Mouse (Mus musculus) kidney, adult 18-20 months (tissue): ENCODE data around the gene Nectin4.

Source experiments
- DNase-seq: peaks from one replicate; pipeline ENCODE4 v3.0.0; 2021

The Nectin4 gene

DNA sequence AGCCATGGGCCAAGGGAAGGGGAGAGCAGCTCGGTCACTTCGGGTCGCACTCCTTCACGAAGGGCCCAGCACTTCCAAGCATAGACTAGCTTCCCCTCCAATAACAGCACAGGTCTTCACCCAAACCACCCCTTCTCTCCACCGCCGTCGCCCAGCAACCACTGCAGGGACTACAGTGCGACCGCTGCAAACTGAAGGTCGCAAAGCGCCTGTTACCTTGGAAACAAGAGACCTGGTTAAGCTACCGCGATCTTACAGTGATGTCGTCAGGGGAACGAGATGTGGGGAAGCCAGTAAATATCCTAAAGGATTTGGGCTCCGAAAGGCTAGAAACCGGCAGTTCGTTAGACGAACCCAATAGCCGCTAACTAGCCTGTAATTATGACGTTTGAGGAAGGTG lies 9.2 kb upstream of the Nectin4 start, which contains the start of gene Klhdc9:
Gene Klhdc9 (minus strand): TSS at position 143 of the 400 bp plus-strand sequence.
- peak; percentile 80 for DNase-seq

- DNase-seq = peak; percentile 63
Measured at GRCm38 (mm10) chr1:171361106-171362103, 8.5 kb upstream of the Nectin4 start.

DNA sequence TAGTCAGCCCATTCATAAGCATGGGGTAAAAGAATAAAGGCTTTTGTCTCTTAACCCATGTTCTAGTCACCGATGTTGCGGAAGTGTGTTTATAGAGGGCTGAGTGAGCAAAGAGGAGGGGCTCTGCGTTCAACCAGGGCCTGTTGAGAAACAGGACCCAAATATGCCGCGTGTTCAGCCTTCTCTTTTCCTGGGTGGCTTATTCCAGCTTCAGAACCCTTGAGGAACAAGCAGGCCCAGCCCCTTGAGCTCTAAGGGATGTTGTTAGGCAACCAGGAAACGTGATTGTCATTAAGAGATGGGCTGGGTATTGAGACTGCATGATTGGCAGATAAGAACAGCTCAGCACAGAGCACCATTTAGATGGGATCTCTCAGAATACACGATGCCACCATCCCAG lies 4.0 kb upstream of the Nectin4 start:
- DNase-seq = no peak

GRCm38 (mm10) chr1:171372880-171373279 lies 3.0 kb downstream of the Nectin4 start:
- no peak for DNase-seq

DNA sequence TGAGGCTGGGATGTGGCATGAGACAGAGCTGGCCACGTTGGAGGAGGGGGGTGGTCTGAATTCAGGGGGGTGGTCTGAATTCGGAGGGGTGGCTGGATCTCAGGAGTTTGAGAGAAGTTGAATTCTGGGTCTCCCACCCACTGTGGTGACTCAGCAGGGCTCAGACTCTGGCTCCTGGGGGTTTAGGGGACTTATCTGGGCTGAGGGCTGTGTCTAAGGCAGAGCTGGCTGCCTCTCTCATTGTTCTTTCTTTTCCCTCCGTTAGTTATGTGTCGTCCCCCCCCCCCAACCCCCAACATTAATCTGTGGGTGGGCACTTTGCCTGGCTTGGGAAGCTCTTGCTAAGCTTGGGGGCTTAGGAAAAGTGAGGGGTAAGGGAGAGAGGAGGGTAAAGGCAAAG lies 4.0 kb downstream of the Nectin4 start:
- no peak for DNase-seq

DNA sequence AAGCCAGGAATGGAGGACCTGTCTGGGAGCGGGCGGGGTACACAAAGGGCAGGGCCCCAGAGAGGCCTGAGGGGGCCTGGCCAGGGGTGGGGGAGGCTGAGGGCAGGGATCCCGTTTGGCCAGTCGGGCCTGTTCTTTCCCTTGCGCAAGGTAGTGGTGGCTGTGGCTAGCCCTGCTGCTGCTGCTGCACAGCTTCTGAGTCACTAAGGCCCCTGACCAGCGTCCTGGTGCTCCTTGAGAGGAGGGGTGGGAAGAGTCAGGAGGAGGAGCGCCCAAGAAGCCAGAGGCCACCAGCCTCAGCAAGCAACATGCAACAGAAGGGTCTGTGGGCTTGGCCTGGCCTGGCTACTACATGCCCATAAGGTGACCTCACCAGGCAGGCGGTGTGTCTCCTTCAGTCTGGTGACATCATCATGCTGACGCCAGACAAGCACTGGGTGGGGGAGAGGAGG lies 5.8 kb downstream of the Nectin4 start:
- DNase-seq = no peak

DNA sequence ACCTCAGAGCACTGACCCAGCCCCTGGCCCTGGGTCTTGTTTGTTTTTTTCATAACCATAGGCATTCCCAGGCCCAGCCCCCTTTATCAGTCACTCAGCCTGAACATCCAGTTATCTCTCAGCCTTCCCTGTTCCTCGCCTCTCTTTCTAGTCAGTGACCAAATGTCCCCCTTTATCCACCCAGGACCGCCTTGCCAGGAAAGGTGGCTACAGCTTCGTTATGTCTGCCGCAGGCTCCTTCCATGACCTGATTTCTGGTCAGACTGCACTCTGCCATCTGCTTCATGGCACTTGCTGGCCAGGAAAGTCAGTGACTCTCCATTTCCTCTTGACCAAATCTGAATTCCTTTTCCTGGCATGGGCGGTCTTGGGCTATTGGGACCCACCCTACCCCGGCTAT lies 8.4 kb downstream of the Nectin4 start:
- no peak for DNase-seq

GRCm38 (mm10) chr1:171379935-171380599 lies 10.2 kb downstream of the Nectin4 start:
- peak; percentile 80 for DNase-seq

DNA sequence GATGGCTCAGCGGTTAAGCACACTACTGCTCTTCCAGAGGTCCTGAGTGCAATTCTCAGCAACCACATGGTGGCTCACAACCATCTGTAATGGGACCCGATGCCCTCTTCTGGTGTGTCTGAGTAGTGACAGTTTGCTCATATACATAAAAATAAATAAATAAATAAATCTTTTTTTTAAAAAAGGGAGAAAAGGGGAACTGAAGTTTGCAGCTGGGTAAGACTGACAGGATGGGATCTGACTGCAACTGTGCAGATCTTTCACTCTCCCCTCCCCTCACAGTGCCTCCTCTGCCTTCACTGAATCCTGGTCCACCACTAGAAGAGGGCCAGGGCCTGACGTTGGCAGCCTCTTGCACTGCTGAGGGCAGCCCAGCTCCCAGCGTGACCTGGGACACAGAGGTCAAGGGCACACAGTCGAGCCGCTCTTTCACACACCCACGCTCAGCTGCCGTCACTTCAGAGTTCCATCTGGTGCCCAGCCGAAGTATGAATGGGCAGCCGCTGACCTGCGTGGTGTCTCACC lies 12.3 kb downstream of the Nectin4 start:
- no peak for DNase-seq

GRCm38 (mm10) chr1:171384361-171384760 lies 14.5 kb downstream of the Nectin4 start:
- no peak for DNase-seq

DNA sequence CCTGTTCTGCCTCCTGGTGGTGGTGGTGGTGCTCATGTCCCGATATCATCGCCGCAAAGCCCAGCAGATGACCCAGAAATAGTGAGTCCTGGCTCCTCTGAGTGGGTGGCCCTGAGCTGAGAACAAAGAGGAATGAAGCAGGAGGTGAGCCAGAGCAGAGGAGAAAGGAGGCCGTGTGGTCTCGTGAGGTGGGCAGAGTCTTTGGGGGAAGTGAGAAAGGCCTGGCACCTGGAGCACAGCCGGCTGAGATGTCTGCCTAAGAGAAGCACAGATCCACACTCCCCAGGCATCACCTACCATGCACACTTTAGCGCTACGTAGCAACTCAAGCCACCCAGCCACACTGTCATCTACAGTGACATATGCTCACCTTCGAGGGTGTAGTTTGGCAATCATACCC lies 15.3 kb downstream of the Nectin4 start:
- DNase-seq = no peak

DNA sequence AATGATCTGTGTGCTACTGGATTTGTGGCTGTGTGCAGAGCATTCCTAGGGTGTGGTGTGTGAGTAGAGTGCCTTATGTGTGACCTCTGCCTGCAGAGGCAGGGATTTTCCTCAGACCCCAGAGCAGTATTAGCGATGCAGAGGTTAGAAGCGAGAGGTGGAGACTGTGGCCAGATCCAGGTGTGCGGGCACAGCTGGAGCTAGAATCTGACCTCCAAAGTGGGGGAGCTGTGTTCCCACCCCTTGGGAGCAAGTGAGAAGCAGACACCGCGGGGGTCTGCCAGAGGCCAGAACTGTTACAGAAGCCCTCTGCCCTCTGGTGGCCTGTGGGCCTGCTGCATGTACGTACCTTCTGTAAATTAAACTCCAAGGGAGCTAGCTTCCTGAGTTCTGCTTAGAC lies 17.2 kb downstream of the Nectin4 start:
- DNase-seq = no peak

- DNase-seq = no peak
Measured at GRCm38 (mm10) chr1:171388376-171389102, 18.6 kb downstream of the Nectin4 start, which contains the start of gene Arhgap30. Arhgap30 (plus strand) TSS chr1:171388954.

- DNase-seq = no peak
Measured at GRCm38 (mm10) chr1:171390101-171390500, 20.2 kb downstream of the Nectin4 start.

DNA sequence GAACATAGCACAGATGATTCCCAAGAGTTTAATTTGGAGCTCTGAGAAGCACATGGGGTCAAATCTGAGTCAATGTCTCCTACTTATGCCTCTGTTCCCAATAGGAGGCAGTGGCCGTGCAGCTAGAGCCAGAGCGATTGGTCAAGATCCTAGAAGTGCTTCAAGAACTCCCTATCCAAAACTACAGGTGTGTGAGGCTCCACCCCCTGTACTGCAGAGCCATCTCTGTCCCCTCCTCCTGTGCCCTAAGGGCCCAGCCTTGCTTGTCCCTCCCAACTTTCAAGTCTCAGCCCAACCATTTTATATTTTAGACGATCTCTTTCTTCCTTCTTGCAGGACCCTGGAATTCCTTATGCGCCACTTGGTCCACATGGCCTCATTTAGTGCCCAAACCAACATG lies 31.9 kb downstream of the Nectin4 start:
- no peak for DNase-seq

- no peak for DNase-seq
Measured at GRCm38 (mm10) chr1:171402991-171403390, 33.1 kb downstream of the Nectin4 start.

DNA sequence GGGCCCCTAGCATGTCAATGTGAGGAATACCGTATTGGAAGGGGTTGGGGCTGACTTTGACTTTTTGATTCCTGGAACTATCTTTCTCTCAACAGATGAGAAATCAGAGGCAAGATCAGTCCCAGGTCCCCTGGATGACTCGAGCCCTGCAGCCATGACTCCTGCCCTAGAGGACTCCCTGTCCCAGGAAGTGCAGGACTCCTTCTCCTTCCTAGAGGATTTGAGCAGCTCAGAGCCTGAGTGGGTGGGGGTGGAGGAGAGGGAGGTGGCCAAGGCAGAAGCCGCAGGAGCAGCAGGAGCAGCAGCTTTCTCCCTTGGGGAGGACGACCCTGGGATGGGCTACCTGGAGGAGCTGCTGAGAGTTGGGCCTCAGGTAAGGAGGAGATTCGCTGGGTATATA lies 37.4 kb downstream of the Nectin4 start:
- DNase-seq = no peak

DNA sequence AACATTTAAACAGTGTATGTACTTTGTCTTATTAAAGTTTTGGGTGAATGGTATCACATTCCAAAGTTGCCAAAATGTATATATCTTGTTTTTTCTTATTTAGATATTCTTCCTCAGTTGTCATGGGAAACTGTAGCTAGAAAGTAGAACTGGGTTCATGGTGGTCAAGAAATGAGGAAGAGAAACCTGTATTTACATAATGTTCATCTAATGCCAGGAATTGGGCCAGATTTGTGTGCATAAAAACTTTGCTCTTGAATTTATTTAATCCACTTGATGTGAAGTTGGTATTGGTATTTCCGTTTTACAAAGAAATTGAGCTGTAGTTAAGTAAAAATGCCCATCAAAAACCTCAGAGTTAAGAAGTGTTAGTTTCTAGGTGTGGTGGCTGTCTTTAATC lies 40.3 kb downstream of the Nectin4 start:
- no peak for DNase-seq

DNA sequence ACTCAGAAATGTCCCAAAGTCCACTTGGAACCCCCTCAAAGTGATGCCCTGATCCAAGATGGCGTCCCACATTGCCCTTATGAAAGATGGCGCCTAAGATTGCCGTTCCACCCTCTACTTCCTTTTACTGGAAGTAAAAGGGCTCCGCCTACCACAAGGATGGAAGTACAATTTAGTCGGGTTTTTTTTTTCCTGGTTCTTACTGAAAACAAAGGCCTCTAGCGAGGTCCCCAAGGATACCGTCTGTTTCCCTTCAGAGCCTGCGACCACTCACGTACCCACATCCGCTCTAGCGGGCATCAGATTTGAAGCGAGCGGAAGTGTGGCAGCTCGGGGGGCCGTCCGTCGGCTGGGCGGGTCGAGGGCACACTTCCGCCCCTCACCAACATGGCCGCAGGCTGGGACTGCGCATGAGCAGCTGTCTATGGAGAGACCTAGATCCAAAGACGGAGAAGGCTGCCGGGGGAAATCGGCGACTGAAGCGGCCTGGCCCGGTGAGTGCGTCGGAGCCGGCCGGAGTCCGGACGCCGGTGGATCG lies 41.1 kb downstream of the Nectin4 start, which contains the start of gene Usf1:
Gene Usf1 (plus strand): TSS at position 367 of the 538 bp plus-strand sequence.
- DNase-seq = peak; percentile 95

DNA sequence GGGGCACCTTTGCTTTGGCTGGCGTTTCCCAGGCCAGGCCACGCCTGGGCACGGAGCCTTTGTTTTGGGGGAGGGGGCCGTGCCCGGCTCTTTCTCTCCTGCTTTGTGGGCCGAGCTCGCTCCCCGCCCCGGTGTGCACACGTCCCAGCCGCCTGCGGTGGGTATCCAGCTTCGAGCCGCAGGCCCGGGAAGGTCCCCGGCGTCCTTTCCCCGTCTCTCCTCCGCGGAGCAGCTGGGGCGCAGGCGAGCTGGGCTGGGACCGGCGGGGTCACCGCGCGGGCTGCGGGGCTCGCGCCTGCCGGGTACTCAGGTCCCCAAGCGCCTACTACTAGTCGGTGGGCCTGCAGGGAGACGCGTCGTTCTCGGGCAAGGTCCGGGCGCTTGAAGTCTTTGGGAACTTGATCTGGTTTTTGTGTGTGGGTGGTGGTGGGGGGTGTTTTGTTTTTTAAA lies 41.6 kb downstream of the Nectin4 start:
- no peak for DNase-seq

DNA sequence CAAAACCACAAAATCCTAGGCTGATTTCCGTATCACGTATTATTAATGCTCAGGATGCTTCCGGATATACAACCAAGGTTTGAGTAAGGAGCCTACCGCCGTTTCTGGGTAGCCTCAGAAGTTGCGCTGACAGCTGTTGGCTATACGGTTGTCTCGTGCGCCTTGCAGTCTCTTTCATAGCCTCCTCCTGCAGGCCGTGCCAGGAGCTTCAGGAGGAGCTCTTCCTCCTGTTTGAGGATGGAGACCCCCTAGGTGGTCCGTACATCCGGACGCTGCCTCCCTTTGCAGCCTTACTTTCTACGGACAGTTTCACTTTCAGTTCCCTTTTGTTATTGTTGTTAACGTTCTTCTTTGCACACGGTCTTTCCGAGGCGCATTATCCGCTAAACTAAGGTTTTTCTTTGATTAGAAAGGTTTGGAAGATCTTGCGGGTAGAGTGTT lies 42.1 kb downstream of the Nectin4 start:
- DNase-seq = peak; percentile 47

GRCm38 (mm10) chr1:171412446-171412845 lies 42.5 kb downstream of the Nectin4 start:
- no peak for DNase-seq
